Mouse (Mus musculus) heart, adult 8-10 months (tissue): ENCODE results near the gene Mepe. TPM values are rescaled to one million over a fixed set of nuclear protein-coding genes. Genes with fewer than 3 reads are reported as not detected.

Experiments used
- DNase-seq: peaks from one replicate; pipeline ENCODE4 v3.0.0; 2022; ENCODE audit warnings: low spot score
- microRNA-seq: library from miRNA; unstranded; fragments of <30 nt; microRNA quantifications from one replicate; pipeline ENCODE4 v1.2.0, GENCODE M21; 2022
- total RNA-seq, 4 experiments: library from RNA; stranded (reverse); gene quantifications; 2 replicates each; pipeline ENCODE4 v1.2.4; 2022

The Mepe gene
- total RNA-seq, 4 experiments from 2014 or later = not detected

DNA sequence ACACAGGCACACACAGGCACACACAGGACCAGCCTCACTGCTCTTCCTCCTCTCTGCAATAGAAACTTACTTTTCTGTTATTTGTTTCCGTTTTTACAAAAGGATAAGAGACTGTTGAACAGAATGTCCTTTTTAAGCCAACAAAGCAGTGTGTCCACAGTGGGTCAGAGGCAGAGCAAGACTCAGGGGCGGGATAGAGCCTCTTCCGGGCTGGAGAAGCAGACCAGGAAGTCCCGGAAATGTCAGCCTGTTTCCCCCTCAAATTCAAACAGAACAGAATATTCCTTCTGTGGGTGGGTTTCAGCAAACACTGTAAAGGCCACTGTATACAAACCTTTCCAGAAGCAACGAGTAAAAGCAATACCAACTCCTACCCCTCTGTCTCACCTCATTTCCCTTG is 26.7 kb downstream of the Mepe start:
- no peak for DNase-seq

DNA sequence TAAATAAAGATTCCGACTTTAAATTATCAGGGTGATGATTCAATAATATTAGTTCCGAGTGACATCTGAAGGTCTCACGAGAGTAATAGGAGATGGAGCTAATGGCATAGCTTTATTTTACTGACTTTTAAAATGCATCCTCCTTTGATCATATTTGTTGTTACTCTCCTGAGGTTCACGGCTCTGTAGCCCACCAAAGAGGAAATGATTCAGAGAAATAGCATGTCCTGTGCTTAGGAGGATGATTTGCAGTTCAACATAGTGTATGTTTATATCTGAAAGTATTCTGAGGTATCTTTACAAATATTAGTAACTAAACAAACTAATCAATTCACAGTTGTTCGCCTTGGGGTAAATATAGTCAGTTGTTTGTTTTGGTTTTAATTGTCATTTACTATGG is 32.4 kb downstream of the Mepe start:
- no peak for DNase-seq

- DNase-seq = peak; percentile 28
Observed at GRCm38 (mm10) chr5:104358592-104358991, 33.5 kb downstream of the Mepe start.

GRCm38 (mm10) chr5:104359257-104359656 is 34.1 kb downstream of the Mepe start:
- DNase-seq = no peak

DNA sequence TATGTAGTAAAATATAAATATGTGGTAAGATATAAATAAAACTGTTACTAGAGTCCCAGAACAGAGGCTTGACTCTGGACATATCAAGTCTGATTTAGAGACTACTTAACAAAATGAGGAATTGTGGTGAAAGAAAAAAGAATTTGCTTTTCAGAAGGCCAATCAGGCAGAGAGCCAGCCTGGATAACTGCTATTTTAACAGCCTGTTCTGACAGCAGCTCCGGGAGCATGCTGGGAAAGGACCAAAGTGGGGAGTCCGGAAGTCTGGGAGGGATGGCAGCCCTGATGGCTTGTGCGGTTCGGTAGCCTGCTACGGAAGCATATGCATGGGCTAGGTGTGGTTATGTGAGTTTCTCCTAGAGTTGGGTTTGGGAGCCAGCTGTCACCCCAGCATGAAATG is 45.5 kb downstream of the Mepe start:
- DNase-seq = no peak

DNA sequence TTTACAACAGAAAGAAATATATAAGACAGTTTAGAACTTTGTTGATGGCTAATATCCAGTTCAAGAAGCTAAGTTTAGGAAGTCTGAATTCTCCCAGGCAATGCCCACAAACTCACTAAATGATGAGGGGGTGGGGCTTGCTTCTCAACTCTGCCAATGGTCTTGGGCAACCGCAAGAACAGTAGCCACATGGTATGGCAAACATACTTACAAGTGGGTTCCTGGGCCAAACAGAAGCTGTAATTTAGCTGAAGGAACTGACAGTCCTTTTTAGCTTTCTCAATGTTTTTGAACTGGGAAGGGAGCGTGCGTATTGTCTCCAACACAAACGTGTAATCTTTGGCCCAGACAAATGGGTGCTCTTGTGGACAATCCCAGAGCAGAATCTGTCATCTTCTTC is 46.2 kb downstream of the Mepe start:
- no peak for DNase-seq

DNA sequence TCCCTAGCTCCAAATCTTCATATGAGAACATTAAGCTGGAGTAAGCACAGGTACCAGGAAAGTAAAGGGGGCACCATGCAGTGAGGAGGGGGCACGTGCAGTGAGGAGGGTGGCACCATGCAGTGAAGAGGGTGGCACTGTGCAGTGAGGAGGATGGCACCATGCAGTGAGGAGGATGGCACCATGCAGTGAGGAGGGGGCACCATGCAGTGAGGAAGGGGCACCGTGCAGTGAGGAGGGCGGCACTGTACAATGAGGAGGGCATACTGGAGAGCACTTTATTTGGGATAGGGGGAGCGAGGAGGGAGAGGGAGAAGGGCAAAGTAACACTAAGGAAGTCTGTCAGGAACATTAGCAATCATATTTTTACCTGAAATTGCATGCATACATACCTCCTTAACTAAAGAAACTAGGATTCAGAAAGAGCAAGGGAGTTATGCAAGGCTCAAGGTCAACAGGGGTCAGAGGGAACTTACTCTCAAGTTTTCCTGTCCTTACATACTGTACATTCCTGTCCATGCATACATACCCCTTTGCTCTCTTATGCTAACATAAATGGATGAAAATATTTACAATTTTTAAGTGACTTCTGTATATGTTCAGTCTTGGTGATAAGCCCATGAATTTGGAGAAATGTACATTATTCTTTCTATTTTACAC is 48.6 kb downstream of the Mepe start:
- DNase-seq = no peak

GRCm38 (mm10) chr5:104374308-104374660 is 49.2 kb downstream of the Mepe start:
- DNase-seq = peak; percentile 65

DNA sequence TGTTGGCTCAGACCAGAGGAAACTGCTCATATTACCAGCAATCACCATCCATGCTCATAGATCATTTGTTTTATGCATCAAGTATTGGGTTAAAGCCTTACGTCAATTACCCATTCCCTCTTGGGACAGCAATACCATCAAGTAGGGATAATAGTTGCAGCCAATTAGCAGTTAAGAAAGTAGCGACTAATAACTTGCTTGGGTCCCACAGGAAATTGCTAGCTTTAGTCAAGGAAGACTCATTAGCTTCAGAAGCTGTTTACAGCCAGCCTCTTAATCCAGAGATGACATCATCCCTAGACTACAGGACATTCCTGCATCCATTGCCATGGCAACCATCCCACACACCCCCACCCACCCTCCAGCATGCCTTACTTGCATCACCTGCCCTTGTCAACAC is 50.0 kb downstream of the Mepe start:
- DNase-seq = no peak

DNA sequence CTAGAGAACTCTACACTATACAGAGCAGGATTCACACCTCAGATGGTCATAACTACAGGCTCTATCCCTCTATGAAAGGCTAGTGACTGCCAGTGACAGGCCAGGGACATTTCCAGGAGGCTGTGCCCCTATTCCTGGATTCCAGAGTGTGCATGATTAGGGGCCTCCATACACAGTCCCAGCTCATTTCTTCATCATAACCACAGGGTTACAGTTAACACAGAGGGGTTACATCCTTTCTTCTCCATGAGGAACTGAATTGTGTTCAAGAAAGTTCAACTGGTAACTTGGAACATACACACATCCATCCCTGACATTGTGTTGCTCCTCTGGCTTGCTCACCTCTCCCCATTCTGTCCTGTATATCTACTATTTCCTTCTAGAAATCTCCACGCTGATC is 51.8 kb downstream of the Mepe start:
- no peak for DNase-seq

GRCm38 (mm10) chr5:104380574-104380973 is 55.4 kb downstream of the Mepe start:
- DNase-seq = no peak

DNA sequence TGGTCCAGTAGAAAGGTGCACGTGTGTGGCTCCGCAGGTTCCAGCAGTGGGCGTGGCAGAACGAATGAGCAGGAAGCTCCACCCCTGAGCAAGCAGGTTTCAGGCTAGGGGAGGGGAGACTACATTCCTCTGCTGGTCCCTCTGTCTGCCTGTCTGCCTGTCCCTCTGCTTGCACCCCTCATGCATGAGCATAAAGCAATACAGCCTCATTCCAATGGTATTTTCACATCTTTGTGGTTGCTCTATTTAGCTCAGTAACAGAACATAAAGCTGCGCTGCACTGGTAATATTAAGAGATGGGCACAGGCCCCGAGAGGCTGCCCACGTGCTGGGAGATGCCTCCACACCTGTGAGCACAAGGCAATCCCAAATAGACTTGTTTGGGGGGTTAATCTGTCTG is 56.5 kb downstream of the Mepe start:
- no peak for DNase-seq

- no peak for DNase-seq
Observed at GRCm38 (mm10) chr5:104384540-104384939, 59.4 kb downstream of the Mepe start.

DNA sequence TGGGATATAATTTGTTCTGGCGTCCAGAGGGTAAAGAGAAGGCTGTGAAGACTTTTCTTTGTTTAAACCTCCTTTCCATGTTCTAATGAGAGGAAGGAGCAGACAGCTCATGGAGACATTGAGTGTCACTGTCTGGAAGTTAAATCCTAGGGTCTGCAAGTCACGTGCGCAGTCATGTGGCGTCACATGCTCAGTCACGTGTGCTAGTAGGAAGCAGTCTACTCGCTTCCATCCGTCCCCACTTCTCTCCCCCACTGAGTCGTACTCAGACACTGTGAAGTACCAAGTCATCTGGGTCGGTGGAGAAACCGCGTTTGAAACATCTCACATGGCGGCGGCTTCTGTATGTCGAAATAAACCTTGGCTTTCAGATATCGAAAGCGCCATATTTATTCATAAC is 60.4 kb downstream of the Mepe start:
- DNase-seq = no peak

- DNase-seq = no peak
Observed at GRCm38 (mm10) chr5:104386908-104387307, 61.8 kb downstream of the Mepe start.

Small RNA genes lying within 50 kb of the gene (microRNA-seq; reads per million reads assigned to microRNA genes)
- gene Gm23616 = not detected

Other genes with a start within 250 kb of the Mepe start
- not detected for gene Gm17660, start 247.7 kb upstream of the Mepe start, total RNA-seq
- gene Sparcl1, start 211.6 kb upstream of the Mepe start, total RNA-seq = 100 to 1,000 TPM; 165 to 223 (median 203) TPM
- gene Dspp, start 154.6 kb upstream of the Mepe start, total RNA-seq = not detected
- not detected for gene Dmp1, start 122.7 kb upstream of the Mepe start, total RNA-seq
- gene Ibsp, start 26.2 kb upstream of the Mepe start, total RNA-seq = not detected
- gene Spp1, start 109.8 kb downstream of the Mepe start, total RNA-seq = under 1 TPM in 3 of 4 experiments, not detected in 1; 0.30 to 0.80 (median 0.37) TPM
- gene Pkd2, start 134.1 kb downstream of the Mepe start, total RNA-seq = 10 to 100 TPM; 17.0 to 18.9 (median 18.2) TPM
- gene BC005561, start 183.0 kb downstream of the Mepe start, total RNA-seq = 1 to 10 TPM; 3.5 to 4.7 (median 3.7) TPM